In genomic region chr4:76425230-76425575, GRCm38 (mm10) we compare ENCODE assay signal across 21 mouse cellular contexts.
DNase-seq lines count a peak whose midpoint lies in the region; ATAC-seq and TF ChIP-seq lines count a peak whose summit lies in the region.
"Had no signal": no experiment of that assay in that cellular context is flagged by ENCODE, and none has a peak within 500 bp of the region (broad histone marks: within the 10 kb centered on the region; RNA-seq: fewer than 3 reads in every experiment).

No protein-coding gene starts in this region.

- H3K9ac ChIP-seq in heart, adult 2 months (ENCODE audit: low read depth, low read length) = no peak overlapping the region
- H3K9ac ChIP-seq in kidney, embryonic 16.5 days (replicated peaks; ENCODE audit: low read length) = no peak overlapping the region
- no peak overlapping the region for H3K9ac ChIP-seq in lung, embryonic 16.5 days (ENCODE audit: low read length)
- H3K9ac ChIP-seq in stomach, embryonic 15.5 days = no peak overlapping the region
- H3K9ac ChIP-seq: embryonic facial prominence, embryonic 15.5 days; forebrain, embryonic 15.5 days; heart, embryonic 15.5 days; liver, postnatal 0 days; midbrain, embryonic 12.5 days had no signal

- TF ChIP-seq EP300 in heart, adult 2 months (IDR thresholded peaks at IDR 0.05; ENCODE audit: insufficient read depth, low read depth, low read length) = no peak

- no peak overlapping the region for H3K4me2 ChIP-seq in kidney, embryonic 16.5 days (replicated peaks; ENCODE audit: low read depth, low read length)
- no peak overlapping the region for H3K4me2 ChIP-seq in lung, embryonic 16.5 days (ENCODE audit: low read depth, low read length)
- no peak overlapping the region for H3K4me2 ChIP-seq in stomach, embryonic 15.5 days
- H3K4me2 ChIP-seq: embryonic facial prominence, embryonic 15.5 days; forebrain, embryonic 15.5 days; midbrain, embryonic 12.5 days had no signal

- intact Hi-C loops in heart, adult 2 months (cut with DNase I) = no loop called here

- no peak for DNase-seq in heart, adult 2 months
- no peak for DNase-seq in heart, postnatal 4 days
- DNase-seq in kidney, adult 11 months = no peak
- no peak for DNase-seq in lung, postnatal 4 days
- DNase-seq in cerebellum, adult 2 months = no peak
- DNase-seq: gastrocnemius, postnatal 10 days; liver; right cerebral cortex, postnatal 14 days; spleen, adult 18-20 months; thymus, postnatal 36 days had no signal

- TF ChIP-seq POLR2A in heart, adult 2 months (IDR thresholded peaks at IDR 0.05; ENCODE audit: insufficient read depth, low read depth, low read length) = no peak
- no peak for TF ChIP-seq POLR2A in cerebellum, adult 2 months (IDR thresholded peaks at IDR 0.05; ENCODE audit: borderline replicate concordance, insufficient read depth, low read length)

- no peaks in the 10 kb centered on the region for H3K9me3 ChIP-seq in kidney, embryonic 16.5 days (ENCODE audit: low read length)
- no peaks in the 10 kb centered on the region for H3K9me3 ChIP-seq in lung, embryonic 16.5 days (ENCODE audit: control insufficient read depth, low read length)
- H3K9me3 ChIP-seq in stomach, embryonic 15.5 days = no peaks in the 10 kb centered on the region
- H3K9me3 ChIP-seq: embryonic facial prominence, embryonic 15.5 days; forebrain, embryonic 15.5 days; heart, embryonic 15.5 days; hindbrain, embryonic 10.5 days; limb, embryonic 10.5 days; midbrain, embryonic 12.5 days had no signal

- WGBS in heart, adult 2 months = 67% methylated on average over 2 of the region's 2 CpGs
- WGBS in kidney, embryonic 16.5 days = 86% methylated on average over 2 of the region's 2 CpGs
- 62% methylated on average over 2 of the region's 2 CpGs for WGBS in lung, embryonic 16.5 days
- 70% methylated on average over 2 of the region's 2 CpGs for WGBS in stomach, embryonic 15.5 days
- 78% methylated on average over 2 of the region's 2 CpGs for WGBS in cerebellum, adult 2 months

- no peak for ATAC-seq in kidney, embryonic 16.5 days (ENCODE audit: low FRiP score, low TSS enrichment)
- ATAC-seq in lung, embryonic 16.5 days (ENCODE audit: low read depth) = peak; percentile 65
- no peak for ATAC-seq in stomach, embryonic 15.5 days (ENCODE audit: insufficient read depth, low FRiP score, low read depth)
- ATAC-seq: forebrain, embryonic 15.5 days; hindbrain, embryonic 16.5 days; liver, postnatal 0 days had no signal

- H3K79me2 ChIP-seq in heart, adult 2 months (replicated peaks; ENCODE audit: control insufficient read depth, insufficient read depth, low read length) = no peaks in the 10 kb centered on the region

- H3K36me3 ChIP-seq in heart, adult 2 months (ENCODE audit: control insufficient read depth, insufficient read depth, low read length) = no peaks in the 10 kb centered on the region; the same call in 1 of the 2 replicates
- H3K36me3 ChIP-seq in kidney, embryonic 16.5 days (ENCODE audit: insufficient read depth, low read length) = no peaks in the 10 kb centered on the region
- H3K36me3 ChIP-seq in lung, embryonic 16.5 days (ENCODE audit: control insufficient read depth, insufficient read depth, low read length) = no peaks in the 10 kb centered on the region
- no peaks in the 10 kb centered on the region for H3K36me3 ChIP-seq in stomach, embryonic 15.5 days
- H3K36me3 ChIP-seq: embryonic facial prominence, embryonic 15.5 days; forebrain, embryonic 15.5 days; heart, embryonic 15.5 days; hindbrain, embryonic 10.5 days; midbrain, embryonic 12.5 days had no signal

- no peak overlapping the region; the same call in 1 of the 2 replicates for H3K27ac ChIP-seq in heart, adult 2 months
- peak overlapping the region; percentile 37; the same call in 1 of the 2 replicates for H3K27ac ChIP-seq in kidney, embryonic 16.5 days (ENCODE audit: low read length)
- no peak overlapping the region for H3K27ac ChIP-seq in lung, embryonic 16.5 days (ENCODE audit: low read length)
- 0 out of 2 replicates have a peak overlapping the region, but pooled peaks have one; percentile 41 for H3K27ac ChIP-seq in stomach, embryonic 15.5 days
- no peak overlapping the region for H3K27ac ChIP-seq in cerebellum, adult 2 months (ENCODE audit: insufficient read depth, low read length)
- H3K27ac ChIP-seq: embryonic facial prominence, embryonic 15.5 days; forebrain, embryonic 15.5 days; heart, embryonic 15.5 days; hindbrain, embryonic 10.5 days; limb, embryonic 10.5 days; midbrain, embryonic 12.5 days had no signal

- peaks cover 1% of the 10 kb centered on the region for H3K4me1 ChIP-seq in heart, adult 2 months (ENCODE audit: control insufficient read depth, insufficient read depth, low read length)
- peaks cover 12% of the 10 kb centered on the region; the same call in 1 of the 2 replicates for H3K4me1 ChIP-seq in kidney, embryonic 16.5 days (ENCODE audit: insufficient read depth, low read length)
- H3K4me1 ChIP-seq in lung, embryonic 16.5 days (replicated peaks; ENCODE audit: control insufficient read depth, insufficient read depth, low read length) = 0 out of 2 replicates have a peak, but pooled peaks cover 2% of the 10 kb centered on the region
- H3K4me1 ChIP-seq in stomach, embryonic 15.5 days = no peaks in the 10 kb centered on the region
- peaks cover 12% of the 10 kb centered on the region; the same call in 1 of the 2 replicates for H3K4me1 ChIP-seq in cerebellum, adult 2 months (ENCODE audit: control insufficient read depth, insufficient read depth, low read length)
- H3K4me1 ChIP-seq: hindbrain, embryonic 10.5 days had no signal

- H3K4me3 ChIP-seq in heart, adult 2 months = peak overlapping the region; percentile 22; the same call in 1 of the 2 replicates
- H3K4me3 ChIP-seq in kidney, embryonic 16.5 days (ENCODE audit: low read length) = no peak overlapping the region
- no peak overlapping the region for H3K4me3 ChIP-seq in lung, embryonic 16.5 days (ENCODE audit: low read length)
- H3K4me3 ChIP-seq in stomach, embryonic 15.5 days (replicated peaks) = no peak overlapping the region
- H3K4me3 ChIP-seq in cerebellum, adult 2 months (replicated peaks; ENCODE audit: insufficient read depth, low read depth, low read length) = no peak overlapping the region
- H3K4me3 ChIP-seq: embryonic facial prominence, embryonic 15.5 days; forebrain, embryonic 15.5 days; heart, embryonic 15.5 days; hindbrain, embryonic 10.5 days; limb, embryonic 10.5 days; midbrain, embryonic 12.5 days had no signal

- no peak for TF ChIP-seq CTCF in heart, adult 2 months (IDR thresholded peaks at IDR 0.05)
- no peak for TF ChIP-seq CTCF in cerebellum, adult 2 months (IDR thresholded peaks at IDR 0.05; ENCODE audit: borderline replicate concordance, insufficient read depth, low read depth, low read length)

- H3K27me3 ChIP-seq in heart, adult 2 months (ENCODE audit: control insufficient read depth, insufficient read depth, low read length) = no peaks in the 10 kb centered on the region
- no peaks in the 10 kb centered on the region for H3K27me3 ChIP-seq in kidney, embryonic 16.5 days (ENCODE audit: insufficient read depth, low read length)
- no peaks in the 10 kb centered on the region for H3K27me3 ChIP-seq in lung, embryonic 16.5 days (ENCODE audit: control insufficient read depth, insufficient read depth, low read depth, low read length)
- no peaks in the 10 kb centered on the region for H3K27me3 ChIP-seq in stomach, embryonic 15.5 days (replicated peaks)
- H3K27me3 ChIP-seq in cerebellum, adult 2 months (ENCODE audit: control insufficient read depth, insufficient read depth, low read length) = no peaks in the 10 kb centered on the region
- H3K27me3 ChIP-seq: embryonic facial prominence, embryonic 15.5 days; forebrain, embryonic 15.5 days; heart, embryonic 15.5 days; midbrain, embryonic 12.5 days had no signal

Comparison
In these comparisons a context has a peak if more than half of its experiments do, and no peak if none do; other contexts are left out.
1. H3K27ac ChIP-seq: peak in kidney, embryonic 16.5 days (single experiment) and stomach, embryonic 15.5 days (single experiment); none in heart, adult 2 months (single experiment), lung, embryonic 16.5 days (single experiment) and cerebellum, adult 2 months (single experiment).